Mouse (Mus musculus): ENCODE results near the gene Numb.

DNA sequence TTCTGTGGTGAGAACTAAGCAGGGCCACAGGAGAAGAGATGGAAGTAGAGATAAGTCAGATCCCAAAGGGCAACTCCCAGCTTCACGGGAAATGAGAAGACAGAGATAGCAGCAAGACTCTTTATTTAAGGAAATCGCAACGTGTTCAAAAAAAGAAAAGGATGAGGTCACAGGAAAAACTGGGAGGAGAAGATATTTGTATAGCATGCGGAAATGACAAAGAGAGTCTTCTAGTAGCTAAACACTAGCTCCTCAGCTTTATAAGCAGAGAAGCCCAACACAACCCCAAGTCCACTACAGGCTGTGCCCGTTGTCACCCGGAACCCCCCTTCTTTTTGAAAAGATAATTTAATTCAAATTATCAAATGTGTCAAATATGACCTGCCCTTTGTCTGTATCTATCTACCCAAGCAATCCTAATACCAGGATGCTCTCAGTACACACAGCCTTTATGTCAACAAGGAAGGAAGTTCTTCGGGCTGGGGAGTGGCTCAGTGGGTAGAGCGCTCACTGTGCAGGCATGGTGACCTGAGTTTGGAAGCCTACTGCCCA, 25.6 kb upstream of the Numb start:
- TF ChIP-seq CTCF (IDR thresholded peaks at IDR 0.05; ENCODE audit: control insufficient read depth, insufficient read depth, insufficient replicate concordance, low read depth, low read length), result no peak
- TF ChIP-seq POLR2A (IDR thresholded peaks at IDR 0.05; ENCODE audit: control insufficient read depth, low read depth, low read length), result no peak

Data from testis, adult 2 months (tissue).